Mouse (Mus musculus) lung, postnatal 0 days (tissue): ENCODE data around the gene Sprr2b.

Experiments
- CTCF ChIP-seq: IDR thresholded peaks from 2 replicates; pipeline ENCODE4 v1.5.1; 2016; ENCODE audit warnings: antibody characterized with exemption, mild to moderate bottlenecking
- EP300 ChIP-seq: IDR thresholded peaks from 2 replicates; pipeline ENCODE4 v1.6.1; 2016; ENCODE audit warnings: antibody characterized with exemption, mild to moderate bottlenecking, control low read depth

GRCm38 (mm10) chr3:92361619-92362018 is 45.2 kb downstream of the Sprr2b start:
- TF ChIP-seq CTCF (no peak), EP300 (no peak)
